Mouse (Mus musculus) heart, adult 10 weeks (tissue): ENCODE measurements around the gene Ccdc15. TPM values are rescaled to one million over a fixed set of nuclear protein-coding genes. Genes with fewer than 3 reads are reported as not detected.

Experiments
- polyA plus RNA-seq: library from polyadenylated mRNA; stranded (reverse); fragments of 350-450 nt; fragmentation: Illumina TruSeq; extraction: RNeasy Lipid Tissue Mini Kit (QIAGEN cat#74804); gene quantifications from one replicate; pipeline ENCODE4 v1.2.3, GENCODE M21; 2014; ENCODE audit warnings: low read depth, low replicate concordance

Ccdc15 gene
- 1.6 TPM for polyA plus RNA-seq

GRCm38 (mm10) chr9:37347988-37348642 is at the start of gene Ccdc15:
Ccdc15 (minus strand) TSS chr9:37348432.

GRCm38 (mm10) chr9:37367301-37368080 is 19.3 kb upstream of the Ccdc15 start, which contains the start of gene Hepacam:
Hepacam (plus strand) TSS chr9:37367351.

DNA sequence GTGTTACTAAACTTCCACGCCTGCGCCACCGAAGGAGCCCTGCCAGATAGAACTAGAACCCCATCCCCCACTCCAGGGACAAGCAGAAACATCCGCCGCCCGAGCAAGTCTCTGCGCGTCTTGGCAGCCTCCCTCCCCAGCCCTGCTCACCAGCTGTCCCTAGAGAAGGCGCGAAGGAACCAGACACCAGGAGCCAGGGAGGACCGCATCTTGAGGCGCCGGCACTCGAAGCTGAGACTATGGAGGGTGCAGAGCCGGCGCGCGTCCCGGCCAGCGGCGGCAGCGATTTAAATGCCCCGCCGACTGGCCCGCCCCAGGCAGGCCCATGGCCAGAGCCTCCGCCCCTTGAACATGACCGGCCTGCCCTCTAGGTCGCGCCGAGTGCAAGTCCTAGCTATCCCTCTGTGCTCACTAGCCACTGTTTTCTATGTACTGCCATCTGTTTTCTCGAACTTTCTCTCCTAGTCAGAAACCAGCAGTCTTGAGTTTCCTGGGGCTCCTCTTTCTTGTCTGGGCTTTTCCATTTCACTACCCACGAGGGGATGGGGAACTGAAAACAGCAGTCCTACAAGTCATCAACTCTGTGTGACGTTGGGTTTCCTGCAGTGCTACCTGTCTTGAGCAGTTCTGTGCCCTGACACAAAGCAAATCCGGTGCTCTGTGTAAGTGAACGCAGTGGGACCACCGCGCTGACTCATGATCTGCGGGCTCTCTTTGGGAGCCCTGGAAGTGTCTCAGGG is 92.9 kb downstream of the Ccdc15 start, which contains the start of gene Slc37a2:
Gene Slc37a2, minus strand, starts transcription at position 590 of the 740 bp plus-strand sequence.

Other genes with a start within 250 kb of the Ccdc15 start
- 8.3 TPM for gene Pknox2, start 201.0 kb downstream of the Ccdc15 start, polyA plus RNA-seq
- 9.3 TPM for gene Tmem218, start 140.2 kb downstream of the Ccdc15 start, polyA plus RNA-seq
- gene Slc37a2, start 92.7 kb downstream of the Ccdc15 start, polyA plus RNA-seq: 3.7 TPM
- not detected for gene Hepacam, start 18.9 kb upstream of the Ccdc15 start, polyA plus RNA-seq
- gene Robo4, start 53.5 kb upstream of the Ccdc15 start, polyA plus RNA-seq: 22.6 TPM
- gene Robo3, start 84.8 kb upstream of the Ccdc15 start, polyA plus RNA-seq: not detected
- gene Msantd2, start 140.9 kb upstream of the Ccdc15 start, polyA plus RNA-seq: 26.6 TPM
- 73.7 TPM for gene Esam, start 179.6 kb upstream of the Ccdc15 start, polyA plus RNA-seq
- 17.8 TPM for gene Vsig2, start 190.8 kb upstream of the Ccdc15 start, polyA plus RNA-seq
- 2.3 TPM for gene Nrgn, start 204.5 kb upstream of the Ccdc15 start, polyA plus RNA-seq
- 12.0 TPM for gene Siae, start 207.3 kb upstream of the Ccdc15 start, polyA plus RNA-seq